Mouse (Mus musculus) c-Kit-negative CD71-positive TER-119-positive erythroid progenitor cells, embryonic 14.5 days (primary cell): ENCODE results near the gene Adprhl1.

ENCODE experiments used
- DNase-seq: peaks from one replicate; pipeline ENCODE4 v3.0.0-alpha.2; 2013; ENCODE audit warnings: low read depth, low spot score

The Adprhl1 gene

GRCm38 (mm10) chr8:13254019-13254418 is at the start of gene Adprhl1:
Gene Adprhl1 (minus strand): TSS chr8:13254162.
- peak; percentile 37 for DNase-seq

- DNase-seq = no peak
Observed at GRCm38 (mm10) chr8:13301036-13301435, 47.1 kb upstream of the Adprhl1 start.

GRCm38 (mm10) chr8:13299571-13299970 is 45.6 kb upstream of the Adprhl1 start:
- DNase-seq = no peak

GRCm38 (mm10) chr8:13293677-13294470 is 39.9 kb upstream of the Adprhl1 start:
- DNase-seq = no peak

- DNase-seq = peak; percentile 65
Observed at GRCm38 (mm10) chr8:13292364-13292763, 38.4 kb upstream of the Adprhl1 start.

- no peak for DNase-seq
Observed at GRCm38 (mm10) chr8:13288646-13289045, 34.7 kb upstream of the Adprhl1 start.

GRCm38 (mm10) chr8:13287692-13288623 is 34.0 kb upstream of the Adprhl1 start, which contains the start of the genes Dcun1d2 and Tmco3:
Gene Dcun1d2 (minus strand): TSS chr8:13288131.
Gene Tmco3 (plus strand): TSS chr8:13288190.
- peak; percentile 94 for DNase-seq

GRCm38 (mm10) chr8:13287304-13287691 is 33.3 kb upstream of the Adprhl1 start:
- peak; percentile 81 for DNase-seq

- no peak for DNase-seq
Observed at GRCm38 (mm10) chr8:13283200-13283599, 29.2 kb upstream of the Adprhl1 start.

- DNase-seq = no peak
Observed at GRCm38 (mm10) chr8:13276941-13277447, 23.0 kb upstream of the Adprhl1 start.

GRCm38 (mm10) chr8:13272834-13273233 is 18.9 kb upstream of the Adprhl1 start:
- DNase-seq = no peak

- DNase-seq = no peak
Observed at GRCm38 (mm10) chr8:13267566-13267965, 13.6 kb upstream of the Adprhl1 start.

- DNase-seq = no peak
Observed at GRCm38 (mm10) chr8:13263376-13263775, 9.4 kb upstream of the Adprhl1 start.

- no peak for DNase-seq
Observed at GRCm38 (mm10) chr8:13253413-13253812, 549 bp downstream of the Adprhl1 start.

- no peak for DNase-seq
Observed at GRCm38 (mm10) chr8:13252837-13253236, 1.1 kb downstream of the Adprhl1 start.

GRCm38 (mm10) chr8:13244343-13244880 is 9.6 kb downstream of the Adprhl1 start:
- DNase-seq = no peak

GRCm38 (mm10) chr8:13242985-13243870 is 10.7 kb downstream of the Adprhl1 start:
- no peak for DNase-seq

GRCm38 (mm10) chr8:13240691-13241090 is 13.3 kb downstream of the Adprhl1 start:
- DNase-seq = no peak

- DNase-seq = no peak
Observed at GRCm38 (mm10) chr8:13240055-13240454, 13.9 kb downstream of the Adprhl1 start.

- DNase-seq = no peak
Observed at GRCm38 (mm10) chr8:13234803-13235202, 19.2 kb downstream of the Adprhl1 start.

GRCm38 (mm10) chr8:13230471-13230870 is 23.5 kb downstream of the Adprhl1 start:
- DNase-seq = no peak
